Mouse (Mus musculus) liver, embryonic 11.5 days (tissue): Measurements from ENCODE around the gene Xrcc2. TPM values are rescaled to one million over a fixed set of nuclear protein-coding genes. Genes with fewer than 3 reads are reported as not detected.

Experiments used
- ATAC-seq: fragments of 200-750 bp; cut with Nextera tagmentation; replicated peaks from 2 replicates; pipeline ENCODE4 v1.8.0; 2017; ENCODE audit warnings: moderate number of reproducible peaks, mild to moderate bottlenecking, moderate TSS enrichment, moderate library complexity; ENCODE audit not compliant: low FRiP score
- DNase-seq: peaks from one replicate; pipeline ENCODE4 v3.0.0-alpha.2; 2017; ENCODE audit warnings: low spot score
- H3K27ac ChIP-seq: fragments of 300-500 bp; sonication (generic); 2 replicates; pipeline ENCODE4 v1.5.1; 2014; ENCODE audit warnings: mild to moderate bottlenecking, low read depth, low read length, control low read depth
- H3K27me3 ChIP-seq: fragments of 300-500 bp; sonication (generic); replicated peaks from 2 replicates; pipeline ENCODE4 v1.6.1; 2014; ENCODE audit warnings: low read length, mixed read lengths; ENCODE audit not compliant: control insufficient read depth, insufficient read depth
- H3K36me3 ChIP-seq: fragments of 300-500 bp; sonication (generic); 2 replicates; pipeline ENCODE4 v1.6.1; 2014; ENCODE audit warnings: mild to moderate bottlenecking, low read length, moderate library complexity, mixed read lengths; ENCODE audit not compliant: control insufficient read depth, insufficient read depth
- H3K4me1 ChIP-seq: fragments of 300-500 bp; sonication (generic); replicated peaks from 2 replicates; pipeline ENCODE4 v1.6.1; 2014; ENCODE audit warnings: low read length, mixed read lengths; ENCODE audit not compliant: control insufficient read depth, insufficient read depth
- H3K4me2 ChIP-seq: fragments of 300-500 bp; sonication (generic); 2 replicates; pipeline ENCODE4 v1.6.1; 2014; ENCODE audit warnings: mild to moderate bottlenecking, control low read depth, moderate library complexity
- H3K4me3 ChIP-seq: fragments of 300-500 bp; sonication (generic); 2 replicates; pipeline ENCODE4 v1.5.1; 2014; ENCODE audit warnings: low read depth, low read length, control low read depth
- H3K9ac ChIP-seq: fragments of 300-500 bp; sonication (generic); 2 replicates; pipeline ENCODE4 v1.6.1; 2014; ENCODE audit warnings: low read depth, low read length, control low read depth
- H3K9me3 ChIP-seq: fragments of 300-500 bp; sonication (generic); 2 replicates; pipeline ENCODE4 v1.6.1; 2016; ENCODE audit warnings: low read length, inconsistent platforms, mixed read lengths; ENCODE audit not compliant: control insufficient read depth
- WGBS: fragments of 180-500 bp; shearing (Covaris S2); extraction: QIAGEN DNeasy Blood & Tissue Kit; methylation state at CpG from one replicate; pipeline ENCODE4 v1.1.7; 2014; 5-methylcytosine and 5-hydroxymethylcytosine counted together
- polyA plus RNA-seq: library from polyadenylated mRNA; unstranded; fragments of >200 nt; fragmentation: Nextera tagmentation; extraction: Ambion mirVana; gene quantifications from 2 replicates; pipeline ENCODE4 v1.2.1, GENCODE M21; 2014

Gene Xrcc2
- polyA plus RNA-seq, 1 experiment from 2014 or later: 12.5 TPM

DNA sequence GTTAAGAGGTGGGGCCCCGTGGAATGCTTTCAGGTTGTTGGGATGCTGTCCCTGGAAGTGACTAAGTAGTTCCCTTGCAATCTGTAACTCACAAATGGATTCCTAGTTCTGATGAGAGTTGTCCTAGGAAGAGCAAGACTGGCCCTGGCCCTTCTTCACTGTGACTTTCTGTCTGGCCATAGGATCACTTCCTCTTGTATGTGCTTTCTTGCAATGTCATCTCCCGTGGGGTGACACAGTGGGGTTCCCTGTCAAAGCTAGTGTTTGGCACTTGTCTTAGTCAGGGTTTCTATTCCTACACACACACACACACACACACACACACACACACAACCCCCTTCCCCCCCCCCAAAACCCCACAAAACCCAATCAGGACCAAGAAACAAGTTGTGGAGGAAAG, 42.5 kb downstream of the Xrcc2 start:
- Histone ChIP-seq H3K4me2 (no peak overlapping the region), H3K9ac (no peak overlapping the region), H3K36me3 (no peaks in the 10 kb centered on the region), H3K4me1 (no peaks in the 10 kb centered on the region), H3K27me3 (no peaks in the 10 kb centered on the region), H3K27ac (no peak overlapping the region), H3K9me3 (no peaks in the 10 kb centered on the region), H3K4me3 (no peak overlapping the region)
- no peak for ATAC-seq
- no peak for DNase-seq
- 63% methylated on average over 2 of the region's 2 CpGs for WGBS

DNA sequence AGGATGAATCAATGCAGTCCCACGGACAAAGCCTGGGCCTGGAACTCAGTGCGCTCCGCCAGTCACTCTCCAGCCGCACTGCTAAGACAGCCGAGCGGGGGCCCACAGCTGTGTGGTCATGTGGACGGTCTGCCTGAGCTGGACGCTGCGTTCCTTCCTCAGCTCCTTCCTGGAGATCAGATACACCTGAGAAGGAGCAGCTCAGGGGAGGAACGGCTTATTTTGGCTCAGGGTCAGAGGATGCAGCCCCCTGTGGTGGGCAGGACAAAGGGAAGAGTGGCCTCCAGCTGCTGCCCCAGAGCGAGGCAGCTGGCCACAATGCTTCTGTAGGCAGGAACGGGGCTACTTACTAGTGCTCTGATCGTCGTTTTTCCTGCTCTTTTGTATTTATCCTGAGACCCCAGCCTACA, 51.0 kb downstream of the Xrcc2 start:
- peak overlapping the region; percentile 42 for H3K4me2 ChIP-seq
- no peak overlapping the region for H3K4me3 ChIP-seq

DNA sequence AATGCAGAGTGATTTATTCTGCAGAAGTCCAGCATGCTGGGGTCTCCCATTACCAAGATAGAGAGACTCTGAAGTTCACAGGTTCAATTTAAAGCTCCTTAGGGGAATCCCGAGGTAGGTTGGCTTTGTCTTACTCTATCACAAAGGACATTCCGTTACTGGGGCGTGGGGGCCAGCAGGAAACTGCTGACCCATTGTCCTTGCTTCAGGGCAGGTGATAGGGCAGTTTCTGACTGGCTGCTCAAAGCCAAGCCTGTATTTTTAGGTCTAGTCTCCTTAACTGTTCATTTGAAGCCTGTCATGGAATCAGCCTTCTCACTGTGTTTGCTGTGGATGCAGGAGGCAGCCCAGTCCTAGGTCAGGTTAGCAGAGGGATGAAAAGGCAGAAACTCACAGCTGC, 52.2 kb downstream of the Xrcc2 start:
- H3K4me2 ChIP-seq: no peak overlapping the region
- no peaks in the 10 kb centered on the region for H3K27me3 ChIP-seq
- ATAC-seq: no peak
- H3K9me3 ChIP-seq: no peaks in the 10 kb centered on the region
- H3K4me3 ChIP-seq: no peak overlapping the region
- no peak for DNase-seq
- no peak overlapping the region for H3K27ac ChIP-seq
- no peak overlapping the region for H3K9ac ChIP-seq
- no peaks in the 10 kb centered on the region for H3K36me3 ChIP-seq
- 54% methylated on average over 3 of the region's 3 CpGs for WGBS
- no peaks in the 10 kb centered on the region for H3K4me1 ChIP-seq

More for the DNA sequence above, 51.0 kb downstream of the Xrcc2 start:
- Histone ChIP-seq H3K9me3 (no peaks in the 10 kb centered on the region), H3K9ac (no peak overlapping the region), H3K27me3 (no peaks in the 10 kb centered on the region), H3K27ac (no peak overlapping the region), H3K36me3 (no peaks in the 10 kb centered on the region), H3K4me1 (no peaks in the 10 kb centered on the region)
- WGBS: 36% methylated on average over 14 of the region's 14 CpGs
- ATAC-seq (no peak), DNase-seq (peak; percentile 44)

DNA sequence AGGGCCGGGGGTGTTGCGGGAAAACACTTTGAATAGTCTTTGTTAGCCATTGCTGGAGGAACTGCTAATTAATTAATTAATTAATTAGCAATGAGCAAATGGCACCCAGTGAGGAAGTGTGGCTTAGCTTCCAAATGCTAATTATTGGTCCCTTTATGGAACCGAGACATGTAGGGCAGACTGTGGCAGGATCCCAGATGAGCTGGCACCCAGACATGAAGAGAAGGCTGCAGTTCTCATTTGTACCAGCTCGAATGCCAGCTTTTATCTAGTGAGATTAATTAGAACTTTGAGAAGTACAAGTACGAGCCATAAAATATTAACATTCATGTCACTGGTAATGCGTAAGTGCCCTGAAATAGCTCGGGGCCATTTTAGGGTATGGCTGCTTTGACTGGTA, 53.2 kb downstream of the Xrcc2 start:
- no peak overlapping the region for H3K27ac ChIP-seq
- DNase-seq (no peak), ATAC-seq (no peak)
- WGBS: 89% methylated on average over 7 of the region's 7 CpGs
- no peaks in the 10 kb centered on the region for H3K36me3 ChIP-seq
- H3K27me3 ChIP-seq: no peaks in the 10 kb centered on the region
- no peak overlapping the region for H3K4me3 ChIP-seq
- no peak overlapping the region for H3K9ac ChIP-seq
- no peaks in the 10 kb centered on the region for H3K9me3 ChIP-seq
- no peak overlapping the region for H3K4me2 ChIP-seq
- H3K4me1 ChIP-seq: no peaks in the 10 kb centered on the region

DNA sequence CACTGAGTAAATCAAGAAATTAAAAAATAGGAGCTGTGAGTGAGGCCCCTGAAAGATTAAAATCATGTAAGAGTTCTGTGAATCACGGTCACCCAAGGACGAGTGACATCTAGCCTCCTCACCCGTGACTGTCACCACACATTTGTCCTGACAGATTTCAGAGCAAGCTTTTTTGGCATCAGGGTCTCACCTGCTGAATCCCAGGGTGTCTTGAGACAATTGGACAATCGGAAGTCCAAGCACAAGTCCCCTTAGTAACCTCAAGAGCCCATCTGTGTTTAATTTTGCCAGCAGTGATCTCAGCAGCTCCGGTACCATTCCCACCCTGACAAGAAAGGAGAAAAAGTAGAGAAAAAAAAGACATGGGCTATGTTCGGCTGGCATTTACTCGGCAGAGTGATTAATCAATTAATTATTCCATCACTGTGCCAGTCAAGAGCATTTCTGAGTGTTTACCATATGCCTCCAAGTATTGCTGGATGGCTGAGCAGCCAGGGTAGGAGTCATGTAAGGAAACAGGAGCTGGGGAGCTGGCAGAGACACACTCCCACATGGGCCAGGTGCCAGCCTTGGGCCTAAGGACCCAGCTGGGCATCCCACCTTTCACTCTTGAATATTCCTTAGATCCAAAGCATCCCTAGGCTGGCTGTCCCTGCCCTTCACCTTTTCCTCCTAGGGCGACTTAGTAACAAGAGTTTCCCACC, 59.8 kb downstream of the Xrcc2 start:
- no peaks in the 10 kb centered on the region for H3K9me3 ChIP-seq
- no peak overlapping the region for H3K4me3 ChIP-seq
- H3K9ac ChIP-seq: no peak overlapping the region
- ATAC-seq (no peak), DNase-seq (no peak)
- H3K27ac ChIP-seq: no peak overlapping the region
- H3K4me2 ChIP-seq: no peak overlapping the region
- WGBS: 82% methylated on average over 8 of the region's 8 CpGs
- H3K36me3 ChIP-seq: no peaks in the 10 kb centered on the region
- H3K4me1 ChIP-seq: no peaks in the 10 kb centered on the region
- H3K27me3 ChIP-seq: no peaks in the 10 kb centered on the region

DNA sequence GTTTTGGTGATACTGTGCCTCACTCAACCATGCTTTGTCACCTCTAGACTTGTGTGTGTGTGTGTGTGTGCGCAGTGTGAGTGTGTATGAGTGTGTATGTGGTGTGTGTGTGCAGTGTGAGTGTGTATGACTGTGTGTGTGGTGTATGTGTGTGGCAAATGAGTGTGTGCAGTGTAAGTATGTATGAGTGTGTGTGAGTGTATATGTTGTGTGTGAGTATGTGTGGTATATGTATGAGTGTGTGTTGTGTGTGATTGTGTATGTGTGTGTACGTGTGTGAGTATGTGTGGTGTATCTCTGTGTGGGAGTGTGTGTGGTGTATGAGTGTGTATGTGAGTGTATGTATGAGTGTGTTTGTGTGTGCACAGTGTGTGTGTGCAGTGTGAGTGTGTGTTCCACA, 61.1 kb downstream of the Xrcc2 start:
- DNase-seq (no peak), ATAC-seq (no peak)
- Histone ChIP-seq H3K36me3 (no peaks in the 10 kb centered on the region), H3K4me1 (no peaks in the 10 kb centered on the region), H3K9ac (no peak overlapping the region), H3K4me3 (no peak overlapping the region), H3K4me2 (no peak overlapping the region), H3K27me3 (no peaks in the 10 kb centered on the region), H3K9me3 (no peaks in the 10 kb centered on the region), H3K27ac (no peak overlapping the region)
- 90% methylated on average over 2 of the region's 2 CpGs for WGBS

DNA sequence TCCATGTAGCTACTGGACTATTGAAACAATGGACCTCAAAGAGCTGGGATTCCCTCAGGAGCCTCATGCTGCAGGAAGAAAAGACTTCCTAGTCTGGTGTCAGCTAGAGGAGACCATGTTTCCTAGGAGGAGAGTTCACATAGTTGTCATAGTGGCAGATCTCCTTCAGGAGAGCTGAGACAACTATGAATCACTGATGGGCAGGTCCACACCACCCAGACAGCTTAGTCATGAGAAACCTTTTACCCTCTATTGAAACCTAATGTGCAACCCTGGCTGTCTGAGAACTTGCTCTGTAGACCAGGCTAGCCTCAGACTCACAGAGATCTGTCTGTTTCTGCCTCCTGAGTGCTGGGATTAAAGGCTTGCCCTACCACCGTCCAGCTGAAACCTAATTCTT, 62.9 kb downstream of the Xrcc2 start:
- no peaks in the 10 kb centered on the region for H3K36me3 ChIP-seq
- no peaks in the 10 kb centered on the region for H3K9me3 ChIP-seq
- no peaks in the 10 kb centered on the region for H3K27me3 ChIP-seq
- no peaks in the 10 kb centered on the region for H3K4me1 ChIP-seq
- H3K27ac ChIP-seq: no peak overlapping the region
- H3K4me3 ChIP-seq: no peak overlapping the region
- ATAC-seq (no peak), DNase-seq (no peak)
- H3K4me2 ChIP-seq: no peak overlapping the region
- 81% methylated on average over 1 of the region's 1 CpGs for WGBS
- H3K9ac ChIP-seq: no peak overlapping the region

Other genes with a start within 250 kb of the Xrcc2 start
- gene Kmt2c, start 207.0 kb downstream of the Xrcc2 start, polyA plus RNA-seq: 12.4 and 14.0 TPM in 2 replicates
- gene Cct8l1, start 189.8 kb downstream of the Xrcc2 start, polyA plus RNA-seq: not detected in 2 replicates
- gene Actr3b, start 54.2 kb upstream of the Xrcc2 start, polyA plus RNA-seq: 2.3 and 2.4 TPM in 2 replicates
- not detected in 2 replicates for gene Gm21663, start 236.6 kb upstream of the Xrcc2 start, polyA plus RNA-seq
- gene Gm21671, start 248.6 kb upstream of the Xrcc2 start, polyA plus RNA-seq: not detected in 2 replicates